Mouse (Mus musculus) ES-E14 (cell line): ENCODE measurements around the gene Gm10181. TPM values are rescaled to one million over a fixed set of nuclear protein-coding genes. Genes with fewer than 3 reads are reported as not detected.

Source experiments
- DNase-seq: peaks from one replicate; pipeline ENCODE4 v3.0.0-alpha.2; 2013; ENCODE audit warnings: low read depth, low spot score
- H3K27ac ChIP-seq: 2 replicates; pipeline ENCODE4 v1.5.1; 2012; ENCODE audit warnings: low read depth, mild to moderate bottlenecking, low read length, moderate library complexity, mixed read lengths; ENCODE audit not compliant: poor library complexity, insufficient read depth, severe bottlenecking
- H3K36me3 ChIP-seq: 2 replicates; pipeline ENCODE4 v1.6.1; 2012; ENCODE audit warnings: mild to moderate bottlenecking, low read length, moderate library complexity, mixed read lengths; ENCODE audit not compliant: control insufficient read depth, poor library complexity, insufficient read depth, severe bottlenecking
- H3K4me1 ChIP-seq, 2 experiments: fragments of 150-350 bp in 1 of 2; sonication (generic) in 1 of 2; 2 replicates each; pipeline ENCODE4 v1.6.1; 2012; ENCODE audit warnings: low read length in 2 of 2, mild to moderate bottlenecking in 1 of 2, mixed read lengths in 1 of 2; ENCODE audit not compliant: control insufficient read depth in 2 of 2, insufficient read depth in 2 of 2, poor library complexity in 1 of 2
- H3K4me3 ChIP-seq, 2 experiments: fragments of 150-350 bp in 1 of 2; sonication (generic) in 1 of 2; 2 replicates each; pipeline ENCODE4 v1.5.1; 2012; ENCODE audit warnings: low read length in 2 of 2, low read depth in 1 of 2, mild to moderate bottlenecking in 1 of 2, mixed read lengths in 1 of 2; ENCODE audit not compliant: insufficient read depth in 1 of 2, poor library complexity in 1 of 2, severe bottlenecking in 1 of 2
- H3K9ac ChIP-seq: 2 replicates; pipeline ENCODE4 v1.6.1; 2012; ENCODE audit warnings: low read depth, mild to moderate bottlenecking, low read length, mixed read lengths; ENCODE audit not compliant: poor library complexity, insufficient read depth, severe bottlenecking
- H3K9me3 ChIP-seq: fragments of 150-350 bp; sonication (generic); 2 replicates; pipeline ENCODE4 v1.6.1; 2012; ENCODE audit warnings: low read depth, mild to moderate bottlenecking, low read length; ENCODE audit not compliant: control insufficient read depth, insufficient read depth
- CHD2 ChIP-seq: IDR thresholded peaks from 2 replicates; pipeline ENCODE4 v1.6.1; 2014; ENCODE audit warnings: mild to moderate bottlenecking, low read depth, low read length, inconsistent platforms
- HCFC1 ChIP-seq: IDR thresholded peaks from 2 replicates; pipeline ENCODE4 v1.6.1; 2012; ENCODE audit warnings: low read length, inconsistent platforms, borderline replicate concordance; ENCODE audit not compliant: insufficient read depth
- MAFK ChIP-seq: IDR thresholded peaks from 2 replicates; pipeline ENCODE4 v1.6.1; 2014; ENCODE audit warnings: mild to moderate bottlenecking, low read depth, low read length, inconsistent platforms; ENCODE audit not compliant: insufficient read depth
- ZC3H11A ChIP-seq: IDR thresholded peaks from 2 replicates; pipeline ENCODE4 v1.6.1; 2012; ENCODE audit warnings: low read depth, mild to moderate bottlenecking, inconsistent platforms, low read length, borderline replicate concordance
- ZNF384 ChIP-seq: IDR thresholded peaks from 2 replicates; pipeline ENCODE4 v1.6.1; 2012; ENCODE audit warnings: low read depth, low read length, inconsistent platforms
- in situ Hi-C, 2 experiments: fragments of 600-800 bp; cut with MboI; formaldehyde crosslinking; loops; one replicate each; pipeline ENCODE4 v1.15.1; 2025; ENCODE audit warnings: low sequenced_read_pairs in 2 of 2, inconsistent platforms in 1 of 2; ENCODE audit not compliant: unreplicated experiment in 2 of 2
- total RNA-seq: library from RNA; depleted of rRNA; stranded (reverse); fragments of 300-350 nt; gene quantifications from 2 replicates; pipeline ENCODE4 v1.2.3, GENCODE M21; 2012

Gene Gm10181
- total RNA-seq, 1 experiment, result not detected

GRCm38 (mm10) chr9:25048940-25049339 lies 40.3 kb upstream of the Gm10181 start:
- in situ Hi-C loops, result no loop called here
- Histone ChIP-seq H3K9ac (no peak overlapping the region), H3K9me3 (no peaks in the 10 kb centered on the region), H3K36me3 (no peaks in the 10 kb centered on the region), H3K4me1 (no peaks in the 10 kb centered on the region), H3K4me3 (no peak overlapping the region), H3K27ac (no peak overlapping the region)
- TF ChIP-seq MAFK (no peak), ZC3H11A (no peak), HCFC1 (no peak), ZNF384 (no peak)
- no peak for DNase-seq

- TF ChIP-seq ZNF384, result no peak
- no peak for TF ChIP-seq ZC3H11A
- no peak for TF ChIP-seq CHD2
- TF ChIP-seq MAFK, result no peak
- no peak for TF ChIP-seq HCFC1
- Histone ChIP-seq H3K36me3 (no peaks in the 10 kb centered on the region), H3K4me1 (no peaks in the 10 kb centered on the region), H3K4me3 (no peak overlapping the region), H3K27ac (no peak overlapping the region), H3K9me3 (no peaks in the 10 kb centered on the region), H3K9ac (no peak overlapping the region)
- no peak for DNase-seq
- in situ Hi-C loops, result no loop called here
Observed at GRCm38 (mm10) chr9:25051901-25052300, 37.3 kb upstream of the Gm10181 start.

- no peak overlapping the region for H3K27ac ChIP-seq
- no peak for DNase-seq
- H3K9me3 ChIP-seq, result no peaks in the 10 kb centered on the region
- H3K36me3 ChIP-seq, result no peaks in the 10 kb centered on the region
- H3K9ac ChIP-seq, result no peak overlapping the region
- no peak for TF ChIP-seq ZC3H11A
- H3K4me1 ChIP-seq, result no peaks in the 10 kb centered on the region
- in situ Hi-C loops, result no loop called here
- no peak overlapping the region for H3K4me3 ChIP-seq
Observed at GRCm38 (mm10) chr9:25055650-25056376, 33.4 kb upstream of the Gm10181 start.

- TF ChIP-seq CHD2, result no peak
- TF ChIP-seq ZC3H11A, result no peak
- TF ChIP-seq HCFC1, result no peak
- no peak for TF ChIP-seq ZNF384
- no peak for TF ChIP-seq MAFK
- DNase-seq, result no peak
- H3K9ac ChIP-seq, result no peak overlapping the region
- H3K9me3 ChIP-seq, result no peaks in the 10 kb centered on the region
- H3K27ac ChIP-seq, result no peak overlapping the region
- in situ Hi-C loops, result no loop called here
- no peak overlapping the region for H3K4me3 ChIP-seq
- H3K4me1 ChIP-seq, result no peaks in the 10 kb centered on the region
- H3K36me3 ChIP-seq, result no peaks in the 10 kb centered on the region
Observed at GRCm38 (mm10) chr9:25058726-25059125, 30.5 kb upstream of the Gm10181 start.

- TF ChIP-seq ZNF384, result no peak
- no peak for TF ChIP-seq CHD2
- no peak for TF ChIP-seq ZC3H11A
- no peak for TF ChIP-seq MAFK
- TF ChIP-seq HCFC1, result no peak
- in situ Hi-C loops, result no loop called here
Observed at GRCm38 (mm10) chr9:25072666-25073065, 16.6 kb upstream of the Gm10181 start.

More at GRCm38 (mm10) chr9:25072666-25073065, 16.6 kb upstream of the Gm10181 start:
- Histone ChIP-seq H3K4me1 (no peaks in the 10 kb centered on the region), H3K36me3 (no peaks in the 10 kb centered on the region), H3K27ac (no peak overlapping the region), H3K9me3 (no peaks in the 10 kb centered on the region), H3K4me3 (no peak overlapping the region), H3K9ac (no peak overlapping the region)
- peak; percentile 11 for DNase-seq
